Mouse (Mus musculus): Measurements from ENCODE around the gene Gm16405.
"Not testable (repeated sequence)": the region's sequence is repeated elsewhere in the genome, so short reads cannot be mapped to it uniquely, and the experiment has no call there.

Gm16405 gene

DNA sequence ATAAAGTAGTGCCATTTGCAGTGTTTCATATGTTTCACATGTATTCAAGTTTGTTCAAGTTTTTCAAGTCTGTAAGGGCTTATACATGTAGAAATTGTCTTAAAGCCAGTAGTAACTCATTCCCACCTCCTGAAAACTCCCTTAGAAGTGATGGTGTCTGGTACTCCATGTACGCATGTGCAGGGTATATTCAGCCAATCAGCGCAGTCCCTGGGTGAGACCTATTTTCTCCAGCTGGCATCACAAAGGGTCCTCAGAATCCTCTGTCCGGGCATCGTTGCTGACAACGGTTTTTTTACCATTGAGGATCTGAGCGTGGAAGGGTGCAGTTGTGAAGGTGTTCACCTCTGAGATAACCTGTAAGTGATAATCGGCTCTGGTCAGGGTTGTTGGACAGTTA, at the start of gene Gm16405:
Gm16405 (plus strand) TSS at position 301 of the 400 bp plus-strand sequence.
- not testable (repeated sequence) for TF ChIP-seq GATA4 (IDR thresholded peaks at IDR 0.05; ENCODE audit: insufficient replicate concordance, low read length)

Data from liver, adult (tissue).